Mouse (Mus musculus): Measurements from ENCODE around the gene Olfr665. TPM values are rescaled to one million over a fixed set of nuclear protein-coding genes. Genes with fewer than 3 reads are reported as not detected.

Gene Olfr665
- polyA plus RNA-seq (2012; rRNA removed) = not detected in 2 replicates

DNA sequence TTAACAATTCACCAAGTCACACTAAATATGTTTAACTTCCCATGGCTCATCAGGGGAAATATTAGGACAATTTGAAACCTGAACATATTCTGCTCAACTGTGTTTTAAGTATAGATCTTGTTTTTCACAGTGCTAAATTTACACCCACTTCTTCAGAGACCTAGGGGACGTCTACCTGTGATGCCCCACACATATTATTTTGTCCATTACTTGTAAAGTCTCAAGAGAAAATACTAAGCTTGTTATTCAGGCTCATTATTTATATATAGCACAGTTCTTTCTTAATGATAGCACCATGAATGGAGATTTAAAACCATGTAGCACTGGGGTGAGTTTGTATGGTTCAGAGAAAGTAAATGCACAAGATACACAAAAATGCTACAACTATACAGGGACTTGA, at the start of gene Olfr665:
Olfr665 (plus strand) TSS at position 301 of the 400 bp plus-strand sequence.

DNA sequence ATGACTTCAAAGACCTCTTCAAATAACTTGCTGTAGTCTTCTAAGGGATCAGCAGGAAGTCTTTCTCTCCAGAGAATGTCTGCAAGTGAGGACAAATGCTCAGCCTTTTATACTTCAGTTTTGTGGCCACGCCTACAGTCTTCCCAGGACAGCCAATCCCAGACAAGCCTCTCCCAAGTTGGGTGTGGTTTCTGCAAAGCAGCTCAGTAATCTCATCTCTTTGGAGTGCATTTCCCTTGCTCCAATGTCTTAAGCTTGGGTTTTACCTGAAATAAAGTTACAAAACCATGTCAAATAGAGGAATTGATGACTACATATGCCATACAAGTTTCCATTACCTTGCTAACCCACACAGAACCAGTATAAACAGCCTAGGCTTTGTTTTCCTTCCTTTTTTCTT, 35.3 kb upstream of the Olfr665 start, which contains the start of gene Usp17lb:
Usp17lb (minus strand) TSS at position 101 of the 400 bp plus-strand sequence.

DNA sequence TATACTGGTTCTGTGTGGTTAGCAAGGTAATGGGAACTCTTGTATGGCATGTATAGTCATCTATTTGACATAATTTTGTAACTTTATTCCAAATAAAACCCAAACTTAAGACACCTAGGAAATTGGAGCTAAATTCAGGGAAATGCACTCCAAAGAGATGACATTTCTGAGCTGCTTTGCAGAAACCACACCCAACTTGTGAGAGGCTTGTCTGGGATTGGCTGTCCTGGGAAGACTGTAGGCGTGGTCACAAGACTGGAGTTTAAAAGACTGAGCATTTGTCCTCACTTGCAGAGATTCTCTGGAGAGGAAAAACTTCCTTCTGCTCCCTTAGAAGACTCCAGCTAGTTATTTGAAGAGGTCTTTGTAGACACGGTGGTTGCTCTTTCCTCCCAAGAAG, 21.1 kb upstream of the Olfr665 start, which contains the start of gene Usp17la:
Usp17la (plus strand) TSS at position 301 of the 400 bp plus-strand sequence.

DNA sequence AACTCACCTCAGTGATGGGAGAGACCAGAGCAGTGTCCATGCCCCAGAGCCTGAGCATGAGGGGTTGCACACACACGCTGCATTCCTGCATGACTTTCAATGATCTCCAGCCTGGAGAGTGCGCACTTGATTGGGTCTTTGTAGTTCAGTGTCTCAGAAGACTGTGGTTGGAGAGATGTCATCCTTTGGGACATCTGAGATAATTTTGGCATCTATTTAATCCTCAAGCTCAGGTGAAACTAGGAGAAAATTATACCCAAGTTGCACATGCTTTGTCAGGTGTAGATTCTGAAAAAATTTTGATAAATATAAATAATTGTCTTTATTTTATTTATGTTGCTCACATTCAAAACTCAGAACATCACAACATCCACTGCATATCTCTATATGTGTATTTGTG, 18.0 kb downstream of the Olfr665 start, which contains the start of gene Olfr666:
Olfr666 (minus strand) TSS at position 101 of the 400 bp plus-strand sequence.

DNA sequence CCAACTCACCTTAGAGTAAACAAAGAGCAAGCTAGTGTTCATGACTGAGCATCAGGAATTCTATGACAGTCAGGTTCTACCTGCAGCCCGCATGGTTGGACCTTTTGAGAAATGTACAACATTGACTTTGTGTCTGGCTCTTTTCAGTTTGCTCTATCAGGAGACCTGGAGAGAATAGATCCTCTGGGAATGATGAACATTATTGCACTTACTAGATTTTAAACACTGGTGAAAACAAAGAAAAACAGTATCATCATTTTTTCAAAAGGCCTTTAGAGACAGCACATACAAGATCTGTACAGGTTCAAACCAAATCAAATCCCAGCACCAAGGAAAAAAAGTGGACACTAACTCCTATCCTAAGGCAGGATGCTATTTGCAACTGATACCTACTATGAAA, 43.6 kb downstream of the Olfr665 start, which contains the start of gene Olfr667:
Olfr667 (minus strand) TSS at position 101 of the 400 bp plus-strand sequence.

DNA sequence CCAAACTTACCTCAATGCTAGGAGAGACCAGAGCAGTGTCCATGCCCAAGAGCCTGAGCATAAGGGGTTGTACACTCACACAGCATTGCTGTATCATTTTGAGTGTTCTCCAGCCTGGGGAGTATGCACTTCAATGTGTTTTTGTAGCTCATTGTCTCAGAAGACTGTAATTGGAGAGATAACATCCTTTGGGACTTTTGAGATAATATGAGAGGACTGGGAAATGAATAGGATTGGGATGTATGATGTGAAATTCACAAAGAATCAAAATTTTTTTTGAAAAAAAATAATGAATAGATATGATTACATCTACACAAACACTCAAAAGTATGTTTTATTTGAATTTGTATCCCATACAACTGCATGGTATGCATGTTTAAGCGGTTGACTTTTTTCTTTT, 50.1 kb downstream of the Olfr665 start, which contains the start of gene Olfr668:
Olfr668 (minus strand) TSS at position 101 of the 400 bp plus-strand sequence.

Other genes with a start within 250 kb of the Olfr665 start
- 0.06 and 0.08 TPM in 2 replicates for gene Olfr658, start 230.7 kb upstream of the Olfr665 start, polyA plus RNA-seq (2012; rRNA removed)
- gene Olfr659, start 211.3 kb upstream of the Olfr665 start, polyA plus RNA-seq (2012; rRNA removed) = not detected in 2 replicates
- gene Olfr661, start 191.5 kb upstream of the Olfr665 start, polyA plus RNA-seq (2012; rRNA removed) = not detected in 2 replicates
- not detected in 2 replicates for gene Usp17le, start 100.6 kb upstream of the Olfr665 start, polyA plus RNA-seq (2012; rRNA removed)
- gene Usp17lb, start 35.4 kb upstream of the Olfr665 start, polyA plus RNA-seq (2012; rRNA removed) = not detected in 2 replicates
- not detected in 2 replicates for gene Usp17la, start 21.0 kb upstream of the Olfr665 start, polyA plus RNA-seq (2012; rRNA removed)
- gene Olfr666, start 17.9 kb downstream of the Olfr665 start, polyA plus RNA-seq (2012; rRNA removed) = not detected in 2 replicates
- not detected in 2 replicates for gene Olfr667, start 43.5 kb downstream of the Olfr665 start, polyA plus RNA-seq (2012; rRNA removed)
- gene Olfr668, start 50.0 kb downstream of the Olfr665 start, polyA plus RNA-seq (2012; rRNA removed) = not detected in 2 replicates
- gene Olfr669, start 56.2 kb downstream of the Olfr665 start, polyA plus RNA-seq (2012; rRNA removed) = not detected in 2 replicates
- not detected in 2 replicates for gene Olfr670, start 84.6 kb downstream of the Olfr665 start, polyA plus RNA-seq (2012; rRNA removed)
- gene Olfr671, start 101.1 kb downstream of the Olfr665 start, polyA plus RNA-seq (2012; rRNA removed) = not detected in 2 replicates
- gene Olfr672, start 124.0 kb downstream of the Olfr665 start, polyA plus RNA-seq (2012; rRNA removed) = not detected in 2 replicates
- gene Olfr675, start 150.4 kb downstream of the Olfr665 start, polyA plus RNA-seq (2012; rRNA removed) = not detected in 2 replicates
- gene Olfr676, start 154.7 kb downstream of the Olfr665 start, polyA plus RNA-seq (2012; rRNA removed) = not detected in 2 replicates
- not detected in 2 replicates for gene Olfr677, start 173.3 kb downstream of the Olfr665 start, polyA plus RNA-seq (2012; rRNA removed)
- gene Olfr678, start 186.4 kb downstream of the Olfr665 start, polyA plus RNA-seq (2012; rRNA removed) = not detected in 2 replicates
- not detected in 2 replicates for gene Olfr679, start 203.2 kb downstream of the Olfr665 start, polyA plus RNA-seq (2012; rRNA removed)
- gene Olfr680-ps1, start 214.8 kb downstream of the Olfr665 start, polyA plus RNA-seq (2012; rRNA removed) = not detected in 2 replicates
- not detected in 2 replicates for gene Olfr681, start 238.8 kb downstream of the Olfr665 start, polyA plus RNA-seq (2012; rRNA removed)